Mouse (Mus musculus): ENCODE data around the gene Mybphl.

DNA sequence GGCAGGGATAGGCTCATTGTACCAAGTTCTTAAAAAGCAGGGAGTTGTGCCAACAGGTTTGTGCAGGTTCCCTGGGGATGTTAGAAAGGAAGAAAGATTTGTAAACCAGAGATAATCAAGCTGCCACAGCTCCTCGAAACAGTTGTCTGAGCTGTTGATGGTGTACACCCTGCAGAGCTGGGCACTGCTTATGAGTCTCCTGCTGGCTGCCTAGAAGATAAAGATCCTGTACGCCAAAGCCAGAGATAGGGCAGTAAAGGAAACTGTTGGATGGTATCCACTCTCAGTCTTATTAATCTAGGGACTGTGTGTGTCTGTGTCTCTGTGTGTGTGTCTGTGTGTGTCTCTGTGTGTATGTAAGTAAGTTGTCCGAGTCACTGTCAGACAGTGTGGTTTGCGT, 43.0 kb upstream of the Mybphl start:
- TF ChIP-seq ZNF384 (IDR thresholded peaks at IDR 0.05; ENCODE audit: low read depth, low read length) = no peak
- no peak for TF ChIP-seq CHD2 (IDR thresholded peaks at IDR 0.05; ENCODE audit: low read depth, low read length)
